Mouse (Mus musculus): ENCODE measurements around the gene Slc15a2. TPM values are rescaled to one million over a fixed set of nuclear protein-coding genes. Genes with fewer than 3 reads are reported as not detected.

The Slc15a2 gene
- polyA plus RNA-seq, 1 experiment from 2014 or later: 2.1 TPM

DNA sequence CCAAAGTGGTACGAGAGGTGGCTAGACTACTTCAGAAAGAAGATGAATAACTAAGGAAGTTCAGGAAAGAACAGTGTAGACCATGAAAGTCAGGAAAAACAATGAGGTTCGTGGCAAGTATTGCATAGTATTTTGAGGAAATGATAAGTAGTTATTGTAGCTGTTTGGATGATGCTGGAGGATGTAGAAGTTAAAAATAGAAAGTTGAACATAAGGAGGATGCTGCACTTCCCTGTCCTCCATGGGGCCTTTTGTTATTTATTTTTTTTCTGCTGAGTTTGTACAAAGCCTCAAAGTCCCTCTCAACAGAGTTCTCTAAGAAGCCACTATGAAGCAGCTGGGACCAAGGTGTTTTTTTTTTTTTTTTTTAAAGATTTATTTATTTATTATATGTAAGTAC is 37.0 kb downstream of the Slc15a2 start:
- H3K4me1 ChIP-seq: no peaks in the 10 kb centered on the region
- ATAC-seq: no peak
- H3K9ac ChIP-seq: no peak overlapping the region
- 45% methylated on average over 2 of the region's 2 CpGs for WGBS (ENCODE audit: insufficient replicate concordance)
- no peaks in the 10 kb centered on the region for H3K9me3 ChIP-seq (replicated peaks)
- H3K36me3 ChIP-seq: no peaks in the 10 kb centered on the region
- H3K4me3 ChIP-seq: no peak overlapping the region
- H3K27me3 ChIP-seq (replicated peaks): no peaks in the 10 kb centered on the region; the same call in 1 of the 2 replicates
- H3K4me2 ChIP-seq: no peak overlapping the region
- H3K27ac ChIP-seq: no peak overlapping the region

- Histone ChIP-seq H3K4me3 (no peak overlapping the region), H3K9me3 (replicated peaks) (no peaks in the 10 kb centered on the region), H3K9ac (no peak overlapping the region), H3K27me3 (replicated peaks) (no peaks in the 10 kb centered on the region; the same call in 1 of the 2 replicates), H3K4me1 (no peaks in the 10 kb centered on the region), H3K4me2 (no peak overlapping the region), H3K27ac (no peak overlapping the region), H3K36me3 (no peaks in the 10 kb centered on the region)
- 68% methylated on average over 4 of the region's 4 CpGs for WGBS (ENCODE audit: insufficient replicate concordance)
- no peak for ATAC-seq
Observed at GRCm38 (mm10) chr16:36747068-36747467, 37.7 kb downstream of the Slc15a2 start.

GRCm38 (mm10) chr16:36743580-36743979 is 41.2 kb downstream of the Slc15a2 start:
- Histone ChIP-seq H3K4me2 (no peak overlapping the region), H3K27me3 (replicated peaks) (no peaks in the 10 kb centered on the region; the same call in 1 of the 2 replicates), H3K4me1 (no peaks in the 10 kb centered on the region), H3K9ac (no peak overlapping the region), H3K4me3 (no peak overlapping the region), H3K36me3 (no peaks in the 10 kb centered on the region), H3K27ac (no peak overlapping the region), H3K9me3 (replicated peaks) (no peaks in the 10 kb centered on the region)
- ATAC-seq: no peak
- 69% methylated on average over 8 of the region's 8 CpGs for WGBS (ENCODE audit: insufficient replicate concordance)

- no peak overlapping the region for H3K9ac ChIP-seq
- H3K4me3 ChIP-seq: no peak overlapping the region
- no peaks in the 10 kb centered on the region for H3K9me3 ChIP-seq (replicated peaks)
- WGBS (ENCODE audit: insufficient replicate concordance): 35% methylated on average over 4 of the region's 4 CpGs
- H3K4me2 ChIP-seq: no peak overlapping the region
- H3K27me3 ChIP-seq (replicated peaks): peaks cover 4% of the 10 kb centered on the region; the same call in 1 of the 2 replicates
- H3K4me1 ChIP-seq: no peaks in the 10 kb centered on the region
- H3K27ac ChIP-seq: no peak overlapping the region
- H3K36me3 ChIP-seq: no peaks in the 10 kb centered on the region
- no peak for ATAC-seq
Observed at GRCm38 (mm10) chr16:36739404-36739930, 45.3 kb downstream of the Slc15a2 start.

DNA sequence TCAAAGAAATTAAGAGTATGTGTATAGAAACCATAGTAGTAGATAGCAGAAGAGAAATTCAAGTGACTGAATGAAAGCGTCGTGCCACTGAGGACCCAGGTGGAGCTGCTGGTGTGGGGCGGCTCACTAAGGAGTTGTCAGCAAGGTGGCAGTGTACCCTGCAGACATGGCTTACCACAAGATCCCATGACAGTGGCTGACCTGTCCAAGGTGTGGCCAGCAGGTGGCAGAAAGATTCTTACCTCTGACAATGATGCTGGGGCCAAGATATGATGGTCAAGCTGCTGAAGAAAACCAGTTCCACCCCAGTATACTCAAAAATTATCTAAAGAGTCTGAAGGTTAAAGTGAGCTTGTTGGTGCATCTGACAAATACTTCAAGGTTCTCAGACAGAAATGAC is 49.3 kb downstream of the Slc15a2 start:
- no peak for ATAC-seq
- 0 out of 2 replicates have a peak, but pooled peaks cover 4% of the 10 kb centered on the region for H3K27me3 ChIP-seq (replicated peaks)
- H3K9me3 ChIP-seq (replicated peaks): no peaks in the 10 kb centered on the region
- no peak overlapping the region for H3K4me2 ChIP-seq
- 66% methylated on average over 3 of the region's 3 CpGs for WGBS (ENCODE audit: insufficient replicate concordance)
- H3K36me3 ChIP-seq: no peaks in the 10 kb centered on the region
- H3K9ac ChIP-seq: no peak overlapping the region
- no peak overlapping the region for H3K27ac ChIP-seq
- H3K4me3 ChIP-seq: no peak overlapping the region
- H3K4me1 ChIP-seq: no peaks in the 10 kb centered on the region

GRCm38 (mm10) chr16:36733827-36734226 is 50.9 kb downstream of the Slc15a2 start:
- H3K4me1 ChIP-seq: no peaks in the 10 kb centered on the region
- H3K4me2 ChIP-seq: no peak overlapping the region
- H3K27me3 ChIP-seq (replicated peaks): 0 out of 2 replicates have a peak, but pooled peaks cover 4% of the 10 kb centered on the region
- no peak overlapping the region for H3K27ac ChIP-seq
- WGBS (ENCODE audit: insufficient replicate concordance): 49% methylated on average over 1 of the region's 1 CpGs
- ATAC-seq: no peak
- H3K36me3 ChIP-seq: no peaks in the 10 kb centered on the region
- no peak overlapping the region for H3K9ac ChIP-seq
- H3K9me3 ChIP-seq (replicated peaks): no peaks in the 10 kb centered on the region
- H3K4me3 ChIP-seq: no peak overlapping the region

DNA sequence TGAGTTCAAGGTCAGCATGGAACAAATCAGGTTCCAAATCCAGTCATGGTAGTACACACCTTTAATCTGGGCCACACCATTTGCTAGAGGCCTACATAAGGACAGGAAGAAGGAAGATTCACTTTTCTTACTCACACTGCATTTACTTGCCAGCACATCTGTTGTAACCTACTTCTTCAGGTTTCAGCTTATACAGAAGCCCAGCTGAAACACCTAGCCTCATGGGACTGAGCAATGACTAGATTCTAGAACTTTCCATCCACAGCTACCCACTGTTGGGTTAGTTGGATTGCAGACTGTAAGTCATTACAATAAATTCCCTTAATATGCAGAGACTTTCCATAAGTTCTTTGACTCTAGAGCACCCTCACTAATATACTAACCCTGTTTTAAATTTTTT is 52.2 kb downstream of the Slc15a2 start:
- 0 out of 2 replicates have a peak, but pooled peaks cover 4% of the 10 kb centered on the region for H3K27me3 ChIP-seq (replicated peaks)
- no peak overlapping the region for H3K4me2 ChIP-seq
- no peak overlapping the region for H3K9ac ChIP-seq
- H3K4me3 ChIP-seq: no peak overlapping the region
- H3K36me3 ChIP-seq: no peaks in the 10 kb centered on the region
- no peaks in the 10 kb centered on the region for H3K9me3 ChIP-seq (replicated peaks)
- H3K27ac ChIP-seq: no peak overlapping the region
- no peak for ATAC-seq
- H3K4me1 ChIP-seq: no peaks in the 10 kb centered on the region

GRCm38 (mm10) chr16:36728959-36729358 is 55.8 kb downstream of the Slc15a2 start:
- H3K4me1 ChIP-seq: no peaks in the 10 kb centered on the region
- WGBS (ENCODE audit: insufficient replicate concordance): 73% methylated on average over 2 of the region's 2 CpGs
- no peak overlapping the region for H3K9ac ChIP-seq

GRCm38 (mm10) chr16:36723880-36724443 is 60.8 kb downstream of the Slc15a2 start:
- no peak for ATAC-seq
- peaks cover 23% of the 10 kb centered on the region for H3K27me3 ChIP-seq (replicated peaks)
- H3K27ac ChIP-seq: no peak overlapping the region
- H3K4me3 ChIP-seq: no peak overlapping the region
- no peak overlapping the region for H3K9ac ChIP-seq
- no peaks in the 10 kb centered on the region for H3K4me1 ChIP-seq
- no peaks in the 10 kb centered on the region for H3K36me3 ChIP-seq
- 48% methylated on average over 3 of the region's 3 CpGs for WGBS (ENCODE audit: insufficient replicate concordance)
- H3K4me2 ChIP-seq: no peak overlapping the region
- H3K9me3 ChIP-seq (replicated peaks): no peaks in the 10 kb centered on the region

More at GRCm38 (mm10) chr16:36728959-36729358, 55.8 kb downstream of the Slc15a2 start:
- H3K4me3 ChIP-seq: no peak overlapping the region
- no peaks in the 10 kb centered on the region for H3K27me3 ChIP-seq (replicated peaks)
- no peaks in the 10 kb centered on the region for H3K9me3 ChIP-seq (replicated peaks)
- no peak overlapping the region for H3K4me2 ChIP-seq
- no peaks in the 10 kb centered on the region for H3K36me3 ChIP-seq
- no peak for ATAC-seq
- no peak overlapping the region for H3K27ac ChIP-seq

GRCm38 (mm10) chr16:36722739-36723138 is 62.0 kb downstream of the Slc15a2 start:
- no peak for ATAC-seq
- peaks cover 23% of the 10 kb centered on the region for H3K27me3 ChIP-seq (replicated peaks)
- no peak overlapping the region for H3K4me2 ChIP-seq
- H3K4me1 ChIP-seq: no peaks in the 10 kb centered on the region
- WGBS (ENCODE audit: insufficient replicate concordance): 21% methylated on average over 4 of the region's 4 CpGs
- H3K9ac ChIP-seq: no peak overlapping the region
- H3K9me3 ChIP-seq (replicated peaks): no peaks in the 10 kb centered on the region
- H3K27ac ChIP-seq: no peak overlapping the region
- H3K4me3 ChIP-seq: no peak overlapping the region
- no peaks in the 10 kb centered on the region for H3K36me3 ChIP-seq

GRCm38 (mm10) chr16:36720194-36721055 is 64.3 kb downstream of the Slc15a2 start:
- H3K4me2 ChIP-seq: no peak overlapping the region
- no peaks in the 10 kb centered on the region for H3K36me3 ChIP-seq
- no peak overlapping the region for H3K9ac ChIP-seq
- no peak for ATAC-seq
- H3K9me3 ChIP-seq (replicated peaks): no peaks in the 10 kb centered on the region
- no peaks in the 10 kb centered on the region for H3K4me1 ChIP-seq
- H3K27me3 ChIP-seq (replicated peaks): peaks cover 23% of the 10 kb centered on the region
- WGBS (ENCODE audit: insufficient replicate concordance): 19% methylated on average over 13 of the region's 13 CpGs
- no peak overlapping the region for H3K27ac ChIP-seq
- H3K4me3 ChIP-seq: no peak overlapping the region

DNA sequence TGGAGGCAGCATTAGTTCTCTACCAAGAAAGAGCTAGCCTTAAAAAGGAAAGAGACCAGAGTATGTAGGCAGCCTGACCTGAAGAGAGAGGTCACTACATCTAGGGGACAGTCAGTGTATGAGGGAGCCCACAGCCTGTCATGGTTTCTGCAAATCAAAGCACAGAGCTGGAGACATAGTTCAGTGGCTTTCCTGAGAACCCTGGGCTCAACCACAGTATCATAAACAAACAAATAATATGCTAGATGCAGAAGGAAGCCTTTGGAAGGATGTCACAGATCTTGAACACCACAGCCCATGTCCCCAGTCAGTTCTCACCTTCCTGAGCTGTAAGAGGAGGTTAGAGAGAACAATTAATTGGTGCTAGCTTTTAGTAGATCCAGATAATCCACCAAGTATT is 66.1 kb downstream of the Slc15a2 start:
- Histone ChIP-seq H3K36me3 (no peaks in the 10 kb centered on the region), H3K4me2 (no peak overlapping the region), H3K27ac (no peak overlapping the region), H3K27me3 (replicated peaks) (peaks cover 23% of the 10 kb centered on the region), H3K9me3 (replicated peaks) (no peaks in the 10 kb centered on the region), H3K4me1 (no peaks in the 10 kb centered on the region), H3K4me3 (no peak overlapping the region), H3K9ac (no peak overlapping the region)
- ATAC-seq: no peak
